Mouse (Mus musculus) 3134 (cell line): Measurements from ENCODE around the gene Gm10638.
A peak's percentile ranks its signal among the peaks of the same experiment; 100 is the strongest.

Experiments
- DNase-seq: peaks from one replicate; pipeline ENCODE4 v3.0.0-alpha.2; 2011; ENCODE audit warnings: low spot score; ENCODE audit not compliant: insufficient read length; ENCODE audit errors: extremely low read depth

Gm10638 gene

GRCm38 (mm10) chr8:86735446-86736111 is 9.9 kb upstream of the Gm10638 start:
- DNase-seq = no peak

- no peak for DNase-seq
Measured at GRCm38 (mm10) chr8:86740899-86741298, 4.6 kb upstream of the Gm10638 start.

GRCm38 (mm10) chr8:86741627-86742026 is 3.9 kb upstream of the Gm10638 start:
- no peak for DNase-seq

GRCm38 (mm10) chr8:86742605-86743345 is 2.7 kb upstream of the Gm10638 start:
- no peak for DNase-seq

- DNase-seq = no peak
Measured at GRCm38 (mm10) chr8:86744313-86745220, 932 bp upstream of the Gm10638 start.

GRCm38 (mm10) chr8:86745935-86746441 is 489 bp downstream of the Gm10638 start:
- peak; percentile 87 for DNase-seq

GRCm38 (mm10) chr8:86746511-86746910 is 1.0 kb downstream of the Gm10638 start:
- no peak for DNase-seq

- no peak for DNase-seq
Measured at GRCm38 (mm10) chr8:86749842-86750241, 4.3 kb downstream of the Gm10638 start.

GRCm38 (mm10) chr8:86756948-86757733 is 11.6 kb downstream of the Gm10638 start:
- DNase-seq = no peak

GRCm38 (mm10) chr8:86758651-86759050 is 13.2 kb downstream of the Gm10638 start:
- DNase-seq = no peak

- DNase-seq = no peak
Measured at GRCm38 (mm10) chr8:86759090-86759491, 13.6 kb downstream of the Gm10638 start.

- DNase-seq = no peak
Measured at GRCm38 (mm10) chr8:86760746-86761145, 15.2 kb downstream of the Gm10638 start.

- no peak for DNase-seq
Measured at GRCm38 (mm10) chr8:86762806-86763205, 17.3 kb downstream of the Gm10638 start.

GRCm38 (mm10) chr8:86765155-86765554 is 19.7 kb downstream of the Gm10638 start:
- DNase-seq = no peak

GRCm38 (mm10) chr8:86765669-86766068 is 20.2 kb downstream of the Gm10638 start:
- no peak for DNase-seq

- DNase-seq = no peak
Measured at GRCm38 (mm10) chr8:86766548-86767211, 21.2 kb downstream of the Gm10638 start.

- DNase-seq = peak; percentile 61
Measured at GRCm38 (mm10) chr8:86768499-86768898, 23.0 kb downstream of the Gm10638 start.

- peak; percentile 66 for DNase-seq
Measured at GRCm38 (mm10) chr8:86769945-86770715, 24.6 kb downstream of the Gm10638 start.

- DNase-seq = no peak
Measured at GRCm38 (mm10) chr8:86779207-86779606, 33.7 kb downstream of the Gm10638 start.
